Mouse (Mus musculus) effector memory CD4-positive, alpha-beta T cell, adult 5 months (primary cell): Measurements from ENCODE around the gene Psmd7. TPM values are rescaled to one million over a fixed set of nuclear protein-coding genes. Genes with fewer than 3 reads are reported as not detected.

Experiments used
- polyA plus RNA-seq: library from polyadenylated mRNA; unstranded; fragments of 100-300 nt; shearing (Covaris generic); gene quantifications from one replicate; pipeline ENCODE4 v1.2.1, GENCODE M21; 2017

The Psmd7 gene
- polyA plus RNA-seq: 81.5 TPM

DNA sequence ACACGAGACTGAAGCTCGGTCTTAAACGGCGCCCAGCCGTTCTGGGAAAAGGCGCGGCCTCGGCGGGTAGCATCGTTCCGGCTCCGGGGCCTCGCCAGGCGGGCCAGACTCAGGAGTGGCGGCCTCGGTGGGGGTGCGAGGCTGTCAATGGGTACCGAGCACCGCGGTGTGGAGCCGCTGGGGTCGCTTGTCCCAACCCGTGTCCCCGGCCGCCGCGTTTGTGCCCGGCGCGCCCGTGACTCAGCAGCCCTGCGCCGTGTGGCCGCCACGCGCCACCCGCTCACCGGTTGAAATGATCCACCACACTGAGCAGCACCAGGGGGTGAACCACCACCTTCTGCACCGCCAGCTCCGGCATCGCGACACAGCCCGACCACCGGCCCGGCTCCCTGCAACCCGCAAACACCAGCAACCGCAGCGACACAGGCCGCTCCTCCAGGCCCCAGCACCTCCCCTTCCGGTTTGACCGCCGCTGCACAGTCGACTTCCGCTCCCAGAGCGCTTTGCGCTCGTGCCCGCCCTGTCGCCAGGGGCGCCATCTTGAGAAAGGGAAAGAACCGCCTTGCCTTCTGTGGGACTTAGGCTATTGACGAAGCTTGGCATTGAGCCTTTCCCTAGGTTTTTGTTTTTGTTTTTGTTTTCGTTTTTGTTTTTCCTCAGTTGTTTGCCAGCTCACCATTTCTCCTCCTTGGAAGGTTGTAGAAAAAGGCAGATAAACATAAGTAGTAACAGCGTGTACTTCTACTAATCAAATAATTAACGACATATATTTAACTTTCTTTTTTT lies at the start of gene Psmd7:
Gene Psmd7, minus strand, starts transcription at position 470 of the 786 bp plus-strand sequence.

Other genes starting within 250 kb of the Psmd7 start
- 0.40 TPM for gene Nqo1, start 185.3 kb downstream of the Psmd7 start, polyA plus RNA-seq
- 57.5 TPM for gene Nob1, start 163.4 kb downstream of the Psmd7 start, polyA plus RNA-seq
- gene Wwp2, start 152.1 kb downstream of the Psmd7 start, polyA plus RNA-seq: 82.4 TPM